Mouse (Mus musculus): ENCODE results near the gene Abcg5. TPM values are rescaled to one million over a fixed set of nuclear protein-coding genes. Genes with fewer than 3 reads are reported as not detected.

Abcg5 gene
- polyA plus RNA-seq, 1 experiment from 2014 or later, result 2.2 TPM

DNA sequence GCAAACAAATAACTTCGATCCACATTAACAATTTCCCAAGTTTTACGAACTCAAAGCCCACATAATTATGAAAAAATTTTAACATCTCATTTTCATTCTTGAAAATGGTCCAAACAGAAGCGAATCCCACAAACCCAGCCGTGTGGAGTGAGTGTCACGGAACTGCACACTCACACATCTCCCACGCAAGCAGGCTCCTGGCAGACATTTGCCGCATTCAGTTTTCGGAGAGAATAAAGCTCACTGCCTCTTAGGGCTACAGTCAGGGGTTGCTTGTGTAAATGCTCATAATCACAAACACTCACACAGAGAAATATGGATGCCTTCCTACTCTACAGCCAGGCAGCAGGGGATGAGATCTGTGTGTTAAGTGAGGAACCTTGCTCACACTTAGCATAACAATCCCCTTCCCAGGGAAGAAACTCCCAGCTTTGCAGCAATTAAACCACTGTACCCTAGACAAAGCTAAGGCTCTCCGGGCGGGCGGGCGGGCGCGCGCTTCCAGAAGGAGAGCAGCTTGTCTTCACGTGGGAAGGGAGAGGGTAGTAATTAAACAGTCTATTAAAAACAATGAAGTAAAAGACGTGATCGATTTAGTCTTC is 30.9 kb upstream of the Abcg5 start:
- Histone ChIP-seq H3K36me3 (replicated peaks) (no peaks in the 10 kb centered on the region), H3K9ac (no peak overlapping the region), H3K4me1 (peaks cover 25% of the 10 kb centered on the region), H3K9me3 (no peaks in the 10 kb centered on the region), H3K4me3 (no peak overlapping the region), H3K27me3 (replicated peaks) (0 out of 2 replicates have a peak, but pooled peaks cover 3% of the 10 kb centered on the region), H3K27ac (no peak overlapping the region), H3K4me2 (no peak overlapping the region)
- no peak for ATAC-seq (replicated peaks)
- 60% methylated on average over 18 of the region's 18 CpGs for WGBS

GRCm38 (mm10) chr17:84709403-84709851 is 26.6 kb upstream of the Abcg5 start:
- Histone ChIP-seq H3K9me3 (no peaks in the 10 kb centered on the region), H3K27me3 (replicated peaks) (peaks cover 3% of the 10 kb centered on the region; the same call in 1 of the 2 replicates), H3K27ac (peak overlapping the region; percentile 57), H3K9ac (no peak overlapping the region), H3K36me3 (replicated peaks) (no peaks in the 10 kb centered on the region), H3K4me1 (peaks cover 17% of the 10 kb centered on the region), H3K4me3 (no peak overlapping the region), H3K4me2 (peak overlapping the region; percentile 11)
- WGBS, result 43% methylated on average over 17 of the region's 17 CpGs
- ATAC-seq (replicated peaks), result peak; percentile 62

DNA sequence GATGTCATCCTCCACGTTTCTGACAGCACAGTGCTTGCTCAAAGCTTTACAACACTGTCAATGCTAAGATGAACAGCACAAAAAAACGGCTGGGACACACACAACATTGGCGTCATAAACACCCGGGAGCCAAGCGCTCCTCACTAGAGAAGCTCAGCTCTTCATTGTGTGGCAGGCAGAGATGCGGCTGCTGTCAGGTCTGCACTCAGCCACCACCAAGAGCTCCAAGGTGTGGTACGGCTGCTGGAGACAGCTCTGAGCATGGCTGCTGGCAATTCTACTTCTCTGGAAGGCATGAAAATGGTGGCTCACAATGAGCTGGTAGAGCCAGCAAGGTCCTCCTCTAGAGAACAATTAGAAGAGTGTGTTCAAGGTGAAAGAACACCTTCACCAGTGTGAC is 26.0 kb upstream of the Abcg5 start:
- H3K9me3 ChIP-seq, result no peaks in the 10 kb centered on the region

DNA sequence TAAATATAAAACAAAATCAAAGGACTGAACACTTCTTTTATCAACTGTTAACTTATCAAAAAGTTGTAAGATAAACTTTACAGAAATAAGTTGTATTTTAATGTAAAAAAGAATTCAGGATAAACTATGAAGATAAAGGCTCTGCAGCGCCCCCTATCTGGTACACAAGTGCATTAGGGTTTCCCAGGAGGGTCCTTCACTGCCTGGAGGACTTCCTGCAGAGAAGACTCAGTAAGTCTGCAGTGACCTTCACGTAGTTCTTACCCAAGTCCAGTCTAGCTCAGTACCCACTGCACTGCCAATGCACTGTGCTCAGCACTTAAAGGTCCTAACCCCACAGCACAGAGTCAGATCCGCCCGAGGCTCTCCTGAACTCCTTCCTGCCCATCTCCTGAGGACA is 24.6 kb upstream of the Abcg5 start:
- no peak overlapping the region for H3K9ac ChIP-seq
- no peaks in the 10 kb centered on the region for H3K36me3 ChIP-seq (replicated peaks)
- H3K27ac ChIP-seq, result no peak overlapping the region
- no peaks in the 10 kb centered on the region for H3K9me3 ChIP-seq
- peaks cover 3% of the 10 kb centered on the region; the same call in 1 of the 2 replicates for H3K27me3 ChIP-seq (replicated peaks)
- WGBS, result 70% methylated on average over 4 of the region's 4 CpGs
- peaks cover 23% of the 10 kb centered on the region for H3K4me1 ChIP-seq
- no peak overlapping the region for H3K4me3 ChIP-seq
- H3K4me2 ChIP-seq, result no peak overlapping the region
- ATAC-seq (replicated peaks), result no peak

More for the DNA sequence above, 26.0 kb upstream of the Abcg5 start:
- Histone ChIP-seq H3K4me2 (no peak overlapping the region), H3K36me3 (replicated peaks) (no peaks in the 10 kb centered on the region), H3K4me3 (no peak overlapping the region), H3K27me3 (replicated peaks) (peaks cover 3% of the 10 kb centered on the region; the same call in 1 of the 2 replicates), H3K9ac (no peak overlapping the region), H3K4me1 (peaks cover 15% of the 10 kb centered on the region), H3K27ac (peak overlapping the region; percentile 57; the same call in 1 of the 2 replicates)
- 79% methylated on average over 7 of the region's 7 CpGs for WGBS
- peak; percentile 34; the same call in 1 of the 2 replicates for ATAC-seq (replicated peaks)

DNA sequence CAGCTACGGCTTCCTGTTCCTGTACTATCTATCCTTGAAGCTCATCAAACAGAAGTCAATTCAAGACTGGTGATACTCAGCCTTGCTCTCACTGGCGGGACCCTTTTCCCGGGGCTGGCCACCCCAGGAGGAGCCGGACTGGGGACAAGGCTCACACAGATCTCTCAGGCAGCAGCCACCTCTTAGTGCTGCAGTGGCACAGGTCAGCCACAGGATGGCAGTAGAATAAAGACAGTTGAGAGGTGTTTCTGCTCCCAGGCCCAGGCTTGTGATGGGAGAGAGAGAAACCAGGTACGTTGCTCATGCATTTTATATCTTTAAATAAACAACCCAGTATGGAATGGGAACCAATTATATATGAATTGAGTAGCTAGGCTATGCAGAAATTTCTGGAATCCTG is 15.9 kb upstream of the Abcg5 start:
- Histone ChIP-seq H3K4me1 (peaks cover 7% of the 10 kb centered on the region), H3K36me3 (replicated peaks) (no peaks in the 10 kb centered on the region), H3K4me2 (no peak overlapping the region), H3K27me3 (replicated peaks) (no peaks in the 10 kb centered on the region), H3K9me3 (no peaks in the 10 kb centered on the region), H3K27ac (no peak overlapping the region), H3K4me3 (no peak overlapping the region), H3K9ac (no peak overlapping the region)
- 33% methylated on average over 5 of the region's 5 CpGs for WGBS
- no peak for ATAC-seq (replicated peaks)

- H3K4me3 ChIP-seq, result no peak overlapping the region
- no peak for ATAC-seq (replicated peaks)
- no peak overlapping the region for H3K27ac ChIP-seq
- H3K4me2 ChIP-seq, result no peak overlapping the region
- 74% methylated on average over 6 of the region's 6 CpGs for WGBS
- no peaks in the 10 kb centered on the region for H3K27me3 ChIP-seq (replicated peaks)
- no peaks in the 10 kb centered on the region; the same call in 1 of the 2 replicates for H3K4me1 ChIP-seq
- H3K9me3 ChIP-seq, result no peaks in the 10 kb centered on the region
- H3K36me3 ChIP-seq (replicated peaks), result no peaks in the 10 kb centered on the region
- H3K9ac ChIP-seq, result no peak overlapping the region
Measured at GRCm38 (mm10) chr17:84696537-84696936, 13.7 kb upstream of the Abcg5 start.

DNA sequence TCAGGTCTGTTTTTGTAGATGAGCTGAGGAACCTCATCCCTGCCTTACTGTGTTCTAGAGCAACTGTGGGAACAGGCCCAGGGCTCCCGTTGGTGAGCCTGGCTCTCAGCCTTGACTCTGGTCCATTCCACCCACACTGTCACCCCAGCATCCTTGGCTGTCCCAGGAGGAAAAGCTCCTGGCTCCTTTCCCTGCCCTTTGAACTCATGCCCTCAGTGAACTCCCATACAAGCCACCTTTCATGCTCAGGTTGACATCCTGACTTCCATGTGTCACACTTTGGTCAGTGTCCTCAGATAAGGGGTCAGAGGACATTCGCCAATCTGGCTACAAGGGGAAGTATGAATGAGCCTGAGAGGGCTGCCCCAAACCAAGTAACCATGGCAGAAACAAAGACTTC is 10.9 kb upstream of the Abcg5 start:
- no peaks in the 10 kb centered on the region for H3K9me3 ChIP-seq
- no peak for ATAC-seq (replicated peaks)
- H3K4me3 ChIP-seq, result no peak overlapping the region
- H3K27me3 ChIP-seq (replicated peaks), result no peaks in the 10 kb centered on the region
- H3K4me2 ChIP-seq, result no peak overlapping the region
- no peak overlapping the region for H3K27ac ChIP-seq
- 69% methylated on average over 2 of the region's 2 CpGs for WGBS
- no peaks in the 10 kb centered on the region for H3K36me3 ChIP-seq (replicated peaks)
- no peaks in the 10 kb centered on the region for H3K4me1 ChIP-seq
- no peak overlapping the region for H3K9ac ChIP-seq

DNA sequence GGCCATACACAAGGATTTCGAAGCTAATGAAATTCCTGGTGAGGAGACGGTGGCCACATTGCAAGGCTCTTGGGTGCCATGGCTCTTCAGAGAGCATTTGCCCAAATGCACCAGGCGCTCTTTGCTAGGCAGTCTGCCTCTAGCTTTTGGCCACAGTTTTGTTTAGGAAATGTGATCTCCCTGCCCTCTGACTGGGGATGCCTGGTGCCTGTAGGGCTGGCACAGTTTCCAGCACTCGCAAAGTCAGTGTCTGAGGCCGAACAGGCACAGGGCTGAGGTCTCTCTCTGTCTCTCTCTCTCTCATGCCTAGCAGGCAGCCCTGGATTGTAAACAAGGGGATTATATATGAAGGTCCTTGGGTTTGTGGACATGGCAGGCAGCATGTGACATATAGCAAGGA is 7.3 kb upstream of the Abcg5 start:
- WGBS, result 88% methylated on average over 5 of the region's 5 CpGs
- Histone ChIP-seq H3K9ac (no peak overlapping the region), H3K27ac (no peak overlapping the region), H3K9me3 (no peaks in the 10 kb centered on the region), H3K4me1 (no peaks in the 10 kb centered on the region), H3K4me2 (no peak overlapping the region), H3K27me3 (replicated peaks) (no peaks in the 10 kb centered on the region), H3K4me3 (no peak overlapping the region), H3K36me3 (replicated peaks) (no peaks in the 10 kb centered on the region)
- no peak for ATAC-seq (replicated peaks)

DNA sequence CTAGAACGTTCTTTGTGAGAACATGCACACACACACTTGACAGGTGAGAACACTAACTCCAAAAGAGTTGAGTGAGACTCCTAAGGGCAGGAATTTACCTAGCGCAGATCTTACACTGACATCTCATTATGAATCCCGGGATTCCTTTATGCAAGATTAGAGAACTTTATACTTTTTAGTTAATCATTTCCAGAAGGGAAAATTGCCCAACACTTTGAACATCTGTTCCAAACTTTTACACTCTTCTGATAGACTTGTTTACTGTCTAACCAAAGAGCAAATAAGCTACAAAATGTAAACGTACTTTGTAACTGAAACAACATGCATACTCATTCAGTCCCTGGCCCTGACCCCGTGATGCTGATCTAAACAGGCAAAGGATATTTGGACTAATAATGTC is 6.5 kb upstream of the Abcg5 start:
- Histone ChIP-seq H3K4me3 (no peak overlapping the region), H3K27ac (no peak overlapping the region), H3K9me3 (no peaks in the 10 kb centered on the region), H3K4me1 (no peaks in the 10 kb centered on the region), H3K36me3 (replicated peaks) (no peaks in the 10 kb centered on the region), H3K27me3 (replicated peaks) (no peaks in the 10 kb centered on the region), H3K9ac (no peak overlapping the region), H3K4me2 (no peak overlapping the region)
- no peak for ATAC-seq (replicated peaks)
- 86% methylated on average over 5 of the region's 5 CpGs for WGBS

GRCm38 (mm10) chr17:84688834-84689233 is 6.0 kb upstream of the Abcg5 start:
- H3K9ac ChIP-seq, result no peak overlapping the region
- H3K27me3 ChIP-seq (replicated peaks), result no peaks in the 10 kb centered on the region
- WGBS, result 94% methylated on average over 11 of the region's 11 CpGs
- H3K4me2 ChIP-seq, result no peak overlapping the region
- H3K4me3 ChIP-seq, result no peak overlapping the region
- no peaks in the 10 kb centered on the region for H3K4me1 ChIP-seq
- no peaks in the 10 kb centered on the region for H3K36me3 ChIP-seq (replicated peaks)
- no peak overlapping the region for H3K27ac ChIP-seq
- no peak for ATAC-seq (replicated peaks)
- H3K9me3 ChIP-seq, result no peaks in the 10 kb centered on the region

GRCm38 (mm10) chr17:84687994-84688393 is 5.2 kb upstream of the Abcg5 start:
- no peaks in the 10 kb centered on the region for H3K36me3 ChIP-seq (replicated peaks)
- H3K9me3 ChIP-seq, result no peaks in the 10 kb centered on the region
- H3K27me3 ChIP-seq (replicated peaks), result no peaks in the 10 kb centered on the region
- no peaks in the 10 kb centered on the region for H3K4me1 ChIP-seq
- H3K9ac ChIP-seq, result no peak overlapping the region
- H3K4me2 ChIP-seq, result no peak overlapping the region
- 70% methylated on average over 5 of the region's 5 CpGs for WGBS
- H3K4me3 ChIP-seq, result no peak overlapping the region
- no peak overlapping the region for H3K27ac ChIP-seq
- ATAC-seq (replicated peaks), result no peak

- H3K4me2 ChIP-seq, result no peak overlapping the region
- WGBS, result 86% methylated on average over 4 of the region's 4 CpGs
- H3K36me3 ChIP-seq (replicated peaks), result no peaks in the 10 kb centered on the region
- no peaks in the 10 kb centered on the region for H3K9me3 ChIP-seq
- no peak for ATAC-seq (replicated peaks)
- no peak overlapping the region for H3K4me3 ChIP-seq
- no peak overlapping the region for H3K27ac ChIP-seq
- H3K9ac ChIP-seq, result no peak overlapping the region
- no peaks in the 10 kb centered on the region for H3K4me1 ChIP-seq
- no peaks in the 10 kb centered on the region for H3K27me3 ChIP-seq (replicated peaks)
Measured at GRCm38 (mm10) chr17:84685286-84685685, 2.5 kb upstream of the Abcg5 start.

- no peak for ATAC-seq (replicated peaks)
- Histone ChIP-seq H3K4me2 (no peak overlapping the region), H3K9me3 (no peaks in the 10 kb centered on the region), H3K36me3 (replicated peaks) (no peaks in the 10 kb centered on the region), H3K27ac (no peak overlapping the region), H3K4me3 (no peak overlapping the region), H3K27me3 (replicated peaks) (no peaks in the 10 kb centered on the region), H3K4me1 (no peaks in the 10 kb centered on the region), H3K9ac (no peak overlapping the region)
- 49% methylated on average over 6 of the region's 6 CpGs for WGBS
Measured at GRCm38 (mm10) chr17:84684284-84684683, 1.5 kb upstream of the Abcg5 start.
